Mouse (Mus musculus): Measurements from ENCODE around the gene Tmem63c.

Gene Tmem63c

DNA sequence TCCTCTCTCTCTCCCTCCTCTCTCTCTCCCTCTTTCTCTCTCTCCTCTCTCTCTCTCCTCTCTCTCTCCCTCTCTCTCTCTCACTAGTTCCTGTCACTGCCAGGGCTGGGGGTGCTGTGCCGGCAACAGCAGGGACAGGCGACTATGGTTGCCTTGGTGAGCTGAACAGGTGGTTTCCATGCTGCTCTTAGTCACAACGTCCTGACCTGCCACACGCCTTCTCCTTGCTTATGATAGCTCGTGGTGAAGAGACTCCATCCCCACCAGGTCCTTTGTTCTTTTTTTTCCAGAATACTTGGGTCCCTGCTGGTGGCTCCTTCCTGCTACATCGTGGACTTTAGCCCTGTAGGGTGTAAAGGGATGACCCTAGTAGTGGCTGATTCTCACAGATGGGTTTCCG lies 18.9 kb upstream of the Tmem63c start:
- no peak for DNase-seq

DNA sequence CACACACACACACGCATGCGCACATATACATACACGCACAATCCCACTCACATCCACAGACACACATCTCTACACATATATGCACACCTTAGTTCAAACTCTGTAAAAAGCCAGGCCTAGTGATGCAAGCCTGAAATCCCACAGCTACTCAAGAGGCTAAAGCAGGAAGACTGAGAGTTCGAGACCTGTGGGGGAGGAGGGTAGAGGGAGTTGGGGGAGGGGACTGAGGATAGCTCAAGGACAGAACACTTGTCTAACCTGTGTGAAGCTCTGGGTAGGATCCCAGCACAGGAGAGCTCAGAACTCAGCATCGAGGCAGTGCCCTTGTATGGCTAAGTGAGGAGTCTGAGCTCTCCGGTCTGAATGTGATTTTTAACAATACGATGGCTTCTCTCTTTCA lies 18.3 kb upstream of the Tmem63c start:
- DNase-seq = no peak

DNA sequence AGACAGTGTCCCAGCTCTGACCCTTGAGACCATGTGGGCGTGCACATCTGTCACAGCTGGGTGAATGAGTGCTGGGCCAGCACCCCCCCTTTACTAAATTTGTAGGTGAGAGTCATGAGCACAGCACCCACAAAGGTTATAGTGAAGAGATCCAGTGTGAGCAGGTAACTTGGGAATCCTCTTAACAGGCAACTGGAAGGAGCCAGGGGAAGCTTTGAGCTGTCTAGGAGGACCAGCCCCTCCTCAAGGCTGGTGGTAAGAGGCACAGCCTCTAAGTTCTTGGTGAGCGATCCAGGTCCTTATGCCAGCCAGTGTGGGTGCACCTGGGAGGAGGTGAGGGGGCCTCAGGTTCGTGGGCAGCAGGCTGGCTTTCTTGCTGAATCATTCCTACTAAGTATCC lies 17.5 kb upstream of the Tmem63c start:
- no peak for DNase-seq

DNA sequence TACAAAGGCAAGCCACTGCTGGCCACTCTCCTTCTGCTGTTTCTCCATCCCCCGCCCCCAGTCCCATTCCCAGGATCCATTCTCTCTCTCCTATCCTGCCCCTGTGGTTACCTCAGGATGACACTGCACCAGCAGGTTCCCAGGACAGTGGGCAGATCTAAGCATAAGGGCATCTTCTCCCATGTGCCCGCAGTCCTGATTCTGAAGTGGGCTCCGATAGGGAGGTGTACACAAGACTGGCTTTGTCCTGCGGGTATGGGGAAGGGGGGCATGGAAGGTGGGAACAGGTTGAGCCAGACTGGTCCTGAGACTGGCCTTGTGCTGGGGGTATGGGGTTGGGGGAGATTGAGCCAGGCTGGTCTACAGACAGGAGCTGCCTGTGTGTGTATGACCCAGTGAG lies 16.5 kb upstream of the Tmem63c start:
- DNase-seq = no peak

- DNase-seq = peak; percentile 27
Observed at GRCm38 (mm10) chr12:87017041-87017440, 4.1 kb upstream of the Tmem63c start.

DNA sequence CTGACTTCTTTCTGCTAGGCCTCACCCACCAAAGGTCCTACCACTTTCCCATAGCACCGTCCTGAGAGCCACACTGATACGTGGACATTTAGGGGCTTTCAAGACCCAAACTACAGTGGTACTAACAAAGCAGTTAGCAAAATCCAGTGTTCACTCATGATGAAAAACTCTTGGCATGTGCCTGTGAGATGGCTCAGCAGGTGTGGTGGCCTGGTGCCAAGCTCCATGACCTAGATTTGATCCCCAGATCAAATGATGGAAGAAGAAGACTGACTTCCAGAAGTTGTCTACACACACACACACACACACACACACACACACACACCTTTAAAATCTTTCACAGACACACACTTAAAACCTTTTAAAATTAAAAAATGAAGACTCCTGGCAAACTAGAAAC lies 2.4 kb upstream of the Tmem63c start:
- DNase-seq = no peak

DNA sequence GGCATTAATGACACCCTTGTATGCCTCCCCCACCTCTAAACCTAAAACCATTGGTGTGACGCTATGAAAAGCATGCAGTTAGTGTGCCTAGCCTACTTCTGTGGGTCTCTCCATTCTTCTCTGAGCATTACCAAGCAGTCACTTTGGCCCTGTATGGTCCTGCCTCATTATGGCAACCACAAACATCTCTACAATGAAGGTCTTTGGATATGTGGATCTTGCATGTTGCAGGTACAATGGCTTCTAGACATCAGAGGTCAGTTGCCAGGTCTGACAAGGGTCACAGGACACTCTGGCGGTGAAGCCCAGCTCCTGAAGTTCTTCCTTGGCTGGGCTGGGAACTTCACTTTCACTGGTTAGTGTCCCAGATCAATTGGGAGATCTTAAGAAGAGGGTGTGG lies 866 bp downstream of the Tmem63c start:
- DNase-seq = no peak

DNA sequence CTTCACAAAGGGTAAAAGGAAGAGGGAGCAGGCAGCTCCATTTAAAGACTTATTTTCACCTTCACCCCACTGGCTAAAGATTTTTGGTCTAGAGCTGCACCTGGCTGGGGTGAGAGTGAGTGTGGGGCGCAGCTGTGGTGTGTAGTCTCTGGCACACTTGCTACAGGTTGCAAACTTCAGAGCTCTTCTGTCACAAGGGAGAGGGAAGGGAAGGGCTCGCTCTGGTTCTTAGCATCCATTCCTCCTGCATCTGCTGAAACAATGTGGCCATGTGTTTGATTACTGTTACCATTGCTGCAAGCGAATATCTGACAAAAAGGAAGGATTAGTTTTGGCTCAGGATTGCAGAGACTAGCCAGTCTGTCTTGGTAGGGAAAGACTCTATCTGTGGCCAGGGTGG lies 2.3 kb downstream of the Tmem63c start:
- no peak for DNase-seq

- no peak for DNase-seq
Observed at GRCm38 (mm10) chr12:87026109-87026870, 5.2 kb downstream of the Tmem63c start.

DNA sequence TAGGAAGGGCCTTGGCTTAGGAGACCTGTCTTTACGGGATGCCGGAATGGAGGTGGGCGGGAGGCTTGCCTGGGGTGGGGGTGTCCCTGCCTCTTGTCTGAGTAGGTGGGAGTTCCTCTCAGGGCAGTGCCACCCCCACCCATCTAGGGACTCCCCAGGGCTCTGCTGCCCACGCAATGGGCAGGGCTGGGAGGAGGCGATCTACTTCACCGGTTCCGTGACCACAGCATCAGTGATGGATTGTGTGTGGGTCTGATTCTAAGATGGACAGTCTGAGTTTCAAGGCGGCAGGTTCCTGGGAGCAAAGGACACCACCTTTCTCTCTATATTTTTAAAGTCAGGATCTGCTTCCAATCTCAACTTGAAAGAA lies 5.7 kb downstream of the Tmem63c start:
- DNase-seq = no peak

- no peak for DNase-seq
Observed at GRCm38 (mm10) chr12:87027391-87027790, 6.3 kb downstream of the Tmem63c start.

DNA sequence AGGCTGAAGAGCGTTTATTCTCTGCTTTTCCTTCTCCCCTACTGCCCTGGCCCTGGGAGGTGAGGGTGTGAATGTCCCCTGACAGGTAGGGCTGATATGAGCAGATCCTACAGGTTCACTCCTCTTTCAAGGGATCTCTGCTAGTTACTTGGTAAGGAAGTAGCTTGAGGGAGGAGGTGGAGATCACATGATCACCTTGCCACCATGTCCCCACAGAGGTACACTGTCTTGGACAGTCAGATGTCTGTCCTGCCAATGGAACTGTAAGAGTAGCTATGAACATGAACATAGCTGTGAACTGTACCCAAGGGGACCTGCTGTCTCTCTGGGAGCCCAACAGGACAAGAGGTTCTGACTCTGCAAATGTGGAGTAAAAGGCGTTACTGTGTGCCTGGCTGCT lies 6.9 kb downstream of the Tmem63c start:
- no peak for DNase-seq

- no peak for DNase-seq
Observed at GRCm38 (mm10) chr12:87029251-87029976, 8.3 kb downstream of the Tmem63c start.

GRCm38 (mm10) chr12:87031163-87031763 lies 10.1 kb downstream of the Tmem63c start:
- DNase-seq = no peak

- no peak for DNase-seq
Observed at GRCm38 (mm10) chr12:87036631-87037030, 15.5 kb downstream of the Tmem63c start.

- no peak for DNase-seq
Observed at GRCm38 (mm10) chr12:87040166-87040565, 19.0 kb downstream of the Tmem63c start.

DNA sequence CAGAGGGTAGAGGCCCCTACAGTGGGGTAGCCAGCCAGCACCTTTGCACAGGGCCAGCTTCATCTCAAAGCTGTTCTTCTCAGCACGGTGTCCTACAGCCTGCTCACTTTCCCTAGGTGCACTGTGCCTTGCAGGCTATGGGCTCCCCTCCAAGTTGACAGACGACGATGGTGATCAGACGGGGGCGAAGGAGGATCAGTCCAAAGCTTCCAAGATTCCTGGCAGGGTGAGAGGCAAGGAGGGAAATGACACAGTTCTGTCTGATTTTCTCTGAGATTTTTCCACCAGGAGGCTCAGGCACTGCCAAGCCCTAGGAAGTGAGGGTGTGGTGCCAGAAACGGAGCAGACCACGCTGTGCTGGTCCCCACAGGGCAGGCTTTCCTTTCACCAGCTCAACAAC lies 19.7 kb downstream of the Tmem63c start:
- no peak for DNase-seq

- no peak for DNase-seq
Observed at GRCm38 (mm10) chr12:87042456-87042855, 21.3 kb downstream of the Tmem63c start.

- DNase-seq = no peak
Observed at GRCm38 (mm10) chr12:87043221-87043620, 22.1 kb downstream of the Tmem63c start.

GRCm38 (mm10) chr12:87044711-87045110 lies 23.6 kb downstream of the Tmem63c start:
- DNase-seq = no peak

DNA sequence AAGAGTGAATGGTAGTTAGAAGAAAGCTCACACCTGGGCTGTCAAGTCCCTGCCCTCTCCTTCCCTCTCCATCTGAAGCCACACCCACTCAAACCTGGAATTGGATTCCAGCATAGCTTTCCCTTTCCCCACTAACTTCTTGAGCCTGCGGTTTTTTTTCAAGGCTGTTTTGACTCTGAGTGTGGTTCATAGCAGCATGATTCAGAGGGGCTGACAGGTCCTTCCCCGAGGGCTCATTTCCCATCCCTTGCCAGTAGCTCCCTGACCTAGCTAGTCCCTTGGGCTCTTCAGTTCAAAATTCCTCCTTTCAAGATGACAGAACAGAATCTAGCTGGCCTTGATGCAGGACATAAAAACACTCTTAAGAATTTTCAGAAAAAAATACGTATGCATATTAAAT lies 26.4 kb downstream of the Tmem63c start:
- no peak for DNase-seq

DNA sequence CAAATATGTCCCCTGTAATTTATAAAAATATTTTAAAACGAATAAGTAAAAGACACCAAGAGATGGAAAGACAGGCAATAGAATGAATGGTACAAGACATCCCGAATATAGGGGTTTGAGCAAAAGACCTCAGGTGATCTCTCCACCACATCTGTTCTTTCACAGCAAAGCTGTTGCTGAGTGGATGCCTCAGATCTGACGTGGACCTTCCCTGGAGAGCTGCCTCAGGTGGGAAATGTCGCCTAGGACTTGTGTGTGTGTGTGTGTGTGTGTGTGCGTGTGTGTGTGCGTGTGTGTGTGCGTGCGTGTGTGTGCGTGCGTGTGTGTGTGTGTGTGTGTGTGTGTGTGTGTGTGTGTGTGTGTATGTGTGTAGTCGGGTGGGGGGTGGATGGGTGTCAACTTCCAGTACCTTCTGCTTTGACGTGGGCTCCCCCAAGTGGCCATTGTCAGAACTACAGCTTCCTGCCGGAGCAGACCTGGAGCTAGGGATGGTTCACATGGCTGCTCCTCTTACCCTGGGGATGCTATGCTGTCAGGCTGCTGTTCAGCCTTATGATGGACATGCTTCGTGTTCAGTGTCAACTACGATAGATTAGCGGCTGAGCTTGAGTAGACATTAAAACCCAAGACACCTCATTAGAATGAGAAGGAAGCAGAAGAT lies 31.7 kb downstream of the Tmem63c start:
- DNase-seq = peak; percentile 82

DNA sequence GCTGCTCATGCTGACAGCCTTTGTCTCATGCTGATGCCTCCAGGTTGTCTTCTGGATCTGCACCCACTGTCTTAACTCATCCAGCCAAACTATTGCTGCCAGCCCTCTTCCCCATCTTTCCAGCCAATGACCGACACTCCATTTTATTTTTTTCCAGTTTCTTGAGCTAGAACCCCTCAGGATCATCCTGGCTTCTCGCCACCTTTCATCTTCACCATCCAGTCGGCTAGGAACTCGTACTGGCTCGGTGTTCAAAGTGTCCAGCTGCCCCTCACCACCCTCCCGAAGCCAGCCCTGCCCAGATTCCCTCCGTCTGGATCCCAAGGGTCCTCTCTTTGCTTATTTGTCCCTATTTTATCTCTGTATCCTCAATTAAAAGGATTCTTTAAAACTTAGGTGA lies 33.7 kb downstream of the Tmem63c start:
- no peak for DNase-seq

DNA sequence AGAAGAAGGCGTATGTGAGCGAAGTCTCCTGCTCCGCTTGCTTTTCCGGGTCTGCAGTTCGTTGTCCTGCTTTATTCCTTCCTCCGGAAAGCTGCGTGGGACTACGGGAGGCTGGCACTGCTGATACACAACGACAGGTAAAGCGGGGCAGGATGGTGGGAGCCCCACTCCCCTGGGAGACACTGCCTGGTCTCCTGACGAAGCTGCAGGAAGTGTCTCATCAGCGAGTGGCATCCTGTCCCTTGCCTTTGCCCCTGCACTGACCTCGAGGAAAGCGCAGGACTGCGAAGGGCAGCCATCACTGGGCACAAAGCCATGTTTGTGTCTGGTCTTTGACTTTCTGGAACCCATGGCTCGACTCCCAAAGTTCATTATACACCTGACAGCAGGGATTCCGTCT lies 35.9 kb downstream of the Tmem63c start:
- peak; percentile 34 for DNase-seq
